Mouse (Mus musculus) ovary, adult 2 months (tissue): ENCODE data around the gene Ndufb11. TPM values are rescaled to one million over a fixed set of nuclear protein-coding genes. Genes with fewer than 3 reads are reported as not detected.

Source experiments
- polyA plus RNA-seq: library from polyadenylated mRNA; depleted of rRNA; stranded (reverse); fragments of >200 nt; gene quantifications from 2 replicates; pipeline ENCODE4 v1.2.3, GENCODE M21; 2012; rRNA removed

Ndufb11 gene
- polyA plus RNA-seq = 81.9 and 99.1 TPM in 2 replicates

GRCm38 (mm10) chrX:20617176-20617902 lies at the start of gene Ndufb11, which contains the start of gene Rbm10:
TSS of gene Ndufb11 (minus strand) at chrX:20617619.
TSS of gene Rbm10 (plus strand) at chrX:20617503.

GRCm38 (mm10) chrX:20658026-20658652 lies 40.7 kb upstream of the Ndufb11 start, which contains the start of gene Uba1:
TSS of gene Uba1 (plus strand) at chrX:20658326.

Other genes with a start within 250 kb of the Ndufb11 start
- gene Jade3, start 191.9 kb downstream of the Ndufb11 start, polyA plus RNA-seq = 0.93 and 1.1 TPM in 2 replicates
- gene Rgn, start 67.8 kb downstream of the Ndufb11 start, polyA plus RNA-seq = 0.15 and 0.24 TPM in 2 replicates
- 88.9 and 101 TPM in 2 replicates for gene Rbm10, start 116 bp downstream of the Ndufb11 start, polyA plus RNA-seq
- 458 and 462 TPM in 2 replicates for gene Uba1, start 40.7 kb upstream of the Ndufb11 start, polyA plus RNA-seq
- 248 and 329 TPM in 2 replicates for gene Cdk16, start 70.3 kb upstream of the Ndufb11 start, polyA plus RNA-seq
- gene Usp11, start 86.3 kb upstream of the Ndufb11 start, polyA plus RNA-seq = 32.1 and 42.6 TPM in 2 replicates
- gene Araf, start 180.2 kb upstream of the Ndufb11 start, polyA plus RNA-seq = 170 and 211 TPM in 2 replicates